Mouse (Mus musculus): ENCODE measurements around the gene Itgb1.

DNA sequence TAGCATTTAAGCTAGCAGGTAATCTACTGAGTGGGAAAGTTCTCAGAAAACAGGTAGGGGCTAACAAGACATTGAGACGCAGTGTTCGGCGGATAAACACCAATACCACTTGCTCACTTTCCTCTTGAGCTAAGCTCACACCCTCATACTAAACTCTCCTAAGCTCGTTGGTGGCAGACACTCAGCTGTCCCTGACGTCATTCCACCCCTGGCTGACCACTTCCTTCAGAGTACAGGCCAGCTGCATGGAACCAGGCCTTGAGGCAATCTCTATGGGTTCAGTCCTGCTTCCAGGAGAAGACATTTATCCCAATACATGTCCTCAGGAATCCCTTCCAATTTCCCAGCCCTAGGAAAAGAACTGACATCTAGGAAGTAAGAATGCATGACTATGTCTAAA lies 39.0 kb upstream of the Itgb1 start:
- TF ChIP-seq CTCF (conservative IDR thresholded peaks at IDR 0.05 in 1 of 2, IDR thresholded peaks at IDR 0.05 in 1 of 2; ENCODE audit: low read depth in 2 of 2, low read length in 2 of 2) (no peak), CHD1 (IDR thresholded peaks at IDR 0.05; ENCODE audit: low read depth, low read length) (no peak), MAX (IDR thresholded peaks at IDR 0.05; ENCODE audit: low read length) (0 out of 2 replicates have a peak, but pooled peaks have one; percentile 20), EP300 (IDR thresholded peaks at IDR 0.05; ENCODE audit: low read length) (no peak), MEF2A (IDR thresholded peaks at IDR 0.05; ENCODE audit: borderline replicate concordance, low read depth, low read length) (no peak)

Data from CH12.LX (cell line).